Mouse (Mus musculus): ENCODE results near the gene Eif4a3. TPM values are rescaled to one million over a fixed set of nuclear protein-coding genes. Genes with fewer than 3 reads are reported as not detected.
"Not testable (repeated sequence)": the region's sequence is repeated elsewhere in the genome, so short reads cannot be mapped to it uniquely, and the experiment has no call there.

Eif4a3 gene
- polyA plus RNA-seq, 1 experiment from 2014 or later: 207 TPM

- H3K36me3 ChIP-seq (ENCODE audit: insufficient read depth, low read length): peaks cover 41% of the 10 kb centered on the region
- peak; percentile 91 for ATAC-seq
- DNase-seq (ENCODE audit: low spot score): peak; percentile 78
- WGBS: 28% methylated on average over 9 of the region's 9 CpGs
- TF ChIP-seq EP300 (IDR thresholded peaks at IDR 0.05) (no peak), CTCF (IDR thresholded peaks at IDR 0.05) (no peak)
- no peaks in the 10 kb centered on the region for H3K9me3 ChIP-seq (ENCODE audit: low read length)
- H3K27ac ChIP-seq (ENCODE audit: low read length): peak overlapping the region; percentile 32; the same call in 1 of the 2 replicates
- H3K9ac ChIP-seq (replicated peaks; ENCODE audit: low read depth): no peak overlapping the region
- H3K4me1 ChIP-seq (ENCODE audit: insufficient read depth, low read depth, low read length): no peaks in the 10 kb centered on the region
- H3K4me3 ChIP-seq (ENCODE audit: low read depth, low read length): no peak overlapping the region
- no peaks in the 10 kb centered on the region for H3K27me3 ChIP-seq (replicated peaks; ENCODE audit: insufficient read depth, low read length)
- no peak overlapping the region for H3K4me2 ChIP-seq (replicated peaks; ENCODE audit: low read depth, low read length)
Observed at GRCm38 (mm10) chr11:119285791-119286527, 13.9 kb downstream of the Eif4a3 start.

- TF ChIP-seq EP300 (IDR thresholded peaks at IDR 0.05): no peak
- TF ChIP-seq CTCF (IDR thresholded peaks at IDR 0.05): no peak
- Histone ChIP-seq H3K4me1 (ENCODE audit: insufficient read depth, low read depth, low read length) (no peaks in the 10 kb centered on the region), H3K9me3 (ENCODE audit: low read length) (no peaks in the 10 kb centered on the region), H3K4me3 (ENCODE audit: low read depth, low read length) (no peak overlapping the region), H3K36me3 (ENCODE audit: insufficient read depth, low read length) (peaks cover 15% of the 10 kb centered on the region; the same call in 1 of the 2 replicates), H3K9ac (replicated peaks; ENCODE audit: low read depth) (no peak overlapping the region), H3K27ac (ENCODE audit: low read length) (no peak overlapping the region), H3K4me2 (replicated peaks; ENCODE audit: low read depth, low read length) (no peak overlapping the region), H3K27me3 (replicated peaks; ENCODE audit: insufficient read depth, low read length) (no peaks in the 10 kb centered on the region)
- 83% methylated on average over 15 of the region's 15 CpGs for WGBS
- DNase-seq (ENCODE audit: low spot score): no peak
- no peak for ATAC-seq
Observed at GRCm38 (mm10) chr11:119281030-119281429, 18.9 kb downstream of the Eif4a3 start.

GRCm38 (mm10) chr11:119273186-119273930 is 26.5 kb downstream of the Eif4a3 start:
- no peak overlapping the region for H3K27ac ChIP-seq (ENCODE audit: low read length)
- peaks cover 2% of the 10 kb centered on the region; the same call in 1 of the 2 replicates for H3K4me1 ChIP-seq (ENCODE audit: insufficient read depth, low read depth, low read length)
- 89% methylated on average over 8 of the region's 8 CpGs for WGBS
- ATAC-seq (peak; percentile 13; the same call in 1 of the 2 replicates), DNase-seq (ENCODE audit: low spot score) (peak; percentile 12)
- no peak overlapping the region for H3K9ac ChIP-seq (replicated peaks; ENCODE audit: low read depth)
- TF ChIP-seq EP300 (IDR thresholded peaks at IDR 0.05) (no peak), CTCF (IDR thresholded peaks at IDR 0.05) (peak; percentile 46; the same call in 1 of the 2 replicates)
- no peaks in the 10 kb centered on the region for H3K27me3 ChIP-seq (replicated peaks; ENCODE audit: insufficient read depth, low read length)
- H3K9me3 ChIP-seq (ENCODE audit: low read length): no peaks in the 10 kb centered on the region
- H3K4me2 ChIP-seq (replicated peaks; ENCODE audit: low read depth, low read length): no peak overlapping the region
- no peak overlapping the region for H3K4me3 ChIP-seq (ENCODE audit: low read depth, low read length)
- no peaks in the 10 kb centered on the region for H3K36me3 ChIP-seq (ENCODE audit: insufficient read depth, low read length)

GRCm38 (mm10) chr11:119272492-119272891 is 27.4 kb downstream of the Eif4a3 start:
- not testable (repeated sequence) for H3K27me3 ChIP-seq (replicated peaks; ENCODE audit: insufficient read depth, low read length); H3K4me3 ChIP-seq (ENCODE audit: low read depth, low read length); ATAC-seq; H3K9me3 ChIP-seq (ENCODE audit: low read length); H3K4me1 ChIP-seq (ENCODE audit: insufficient read depth, low read depth, low read length); H3K27ac ChIP-seq (ENCODE audit: low read length); H3K4me2 ChIP-seq (replicated peaks; ENCODE audit: low read depth, low read length); H3K36me3 ChIP-seq (ENCODE audit: insufficient read depth, low read length); H3K9ac ChIP-seq (replicated peaks; ENCODE audit: low read depth)
- peak; percentile 65 for TF ChIP-seq CTCF (IDR thresholded peaks at IDR 0.05)
- peak; percentile 13 for DNase-seq (ENCODE audit: low spot score)
- 78% methylated on average over 3 of the region's 3 CpGs for WGBS

GRCm38 (mm10) chr11:119268557-119269195 is 31.2 kb downstream of the Eif4a3 start:
- Histone ChIP-seq H3K9me3 (ENCODE audit: low read length) (no peaks in the 10 kb centered on the region), H3K4me3 (ENCODE audit: low read depth, low read length) (peak overlapping the region; percentile 58; the same call in 1 of the 2 replicates), H3K9ac (replicated peaks; ENCODE audit: low read depth) (no peak overlapping the region), H3K4me1 (ENCODE audit: insufficient read depth, low read depth, low read length) (peaks cover 5% of the 10 kb centered on the region; the same call in 1 of the 2 replicates), H3K4me2 (replicated peaks; ENCODE audit: low read depth, low read length) (peak overlapping the region; percentile 92), H3K36me3 (ENCODE audit: insufficient read depth, low read length) (no peaks in the 10 kb centered on the region), H3K27me3 (replicated peaks; ENCODE audit: insufficient read depth, low read length) (no peaks in the 10 kb centered on the region), H3K27ac (ENCODE audit: low read length) (peak overlapping the region; percentile 60; the same call in 1 of the 2 replicates)
- peak; percentile 31 for ATAC-seq
- WGBS: 64% methylated on average over 16 of the region's 16 CpGs
- TF ChIP-seq EP300 (IDR thresholded peaks at IDR 0.05): no peak
- TF ChIP-seq CTCF (IDR thresholded peaks at IDR 0.05): no peak
- peak; percentile 58 for DNase-seq (ENCODE audit: low spot score)

Measured in lung, postnatal 0 days (tissue).